Mouse (Mus musculus) erythroid progenitor cell, adult 5-6 weeks (primary cell): ENCODE data around the gene Aifm1. TPM values are rescaled to one million over a fixed set of nuclear protein-coding genes. Genes with fewer than 3 reads are reported as not detected.

ENCODE experiments used
- ATAC-seq: replicated peaks from 2 replicates; pipeline ENCODE4 v1.8.0; 2016; ENCODE audit warnings: moderate number of reproducible peaks, mild to moderate bottlenecking, moderate TSS enrichment, inconsistent platforms; ENCODE audit not compliant: poor library complexity, low FRiP score, severe bottlenecking
- total RNA-seq, 2 experiments: library from RNA; stranded (forward) in 1 of 2; stranded (reverse) in 1 of 2; fragments of 150-400 nt in 1 of 2; fragments of 186-747, 209-891 nt in 1 of 2; gene quantifications; 2 replicates each; pipeline versions ENCODE4 v1.2.3 to v1.2.4; 2015 to 2017; ENCODE audit warnings: low replicate concordance in 2 of 2

The Aifm1 gene
- total RNA-seq, 2 experiments from 2014 or later, result 31.9 to 33.5 TPM

GRCm38 (mm10) chrX:48428642-48429041, 84.7 kb downstream of the Aifm1 start:
- ATAC-seq, result no peak

- no peak for ATAC-seq
Measured at GRCm38 (mm10) chrX:48428241-48428640, 85.1 kb downstream of the Aifm1 start.

GRCm38 (mm10) chrX:48425280-48425679, 88.1 kb downstream of the Aifm1 start:
- ATAC-seq, result peak; percentile 83

Other genes with a start within 250 kb of the Aifm1 start
- 32.1 and 40.2 TPM in 2 replicates for gene Bcorl1, start 172.2 kb downstream of the Aifm1 start, total RNA-seq (2015; ENCODE audit: low replicate concordance)
- gene Bcorl1, start 172.2 kb downstream of the Aifm1 start, total RNA-seq (2017; ENCODE audit: low replicate concordance), result 86.3 and 87.1 TPM in 2 replicates
- 18.0 and 23.5 TPM in 2 replicates for gene Elf4, start 50.4 kb downstream of the Aifm1 start, total RNA-seq (2015; ENCODE audit: low replicate concordance)
- gene Elf4, start 50.4 kb downstream of the Aifm1 start, total RNA-seq (2017; ENCODE audit: low replicate concordance), result 5.1 and 10.3 TPM in 2 replicates
- not detected in 2 replicates for gene Rab33a, start 5.7 kb upstream of the Aifm1 start, total RNA-seq (2015; ENCODE audit: low replicate concordance)
- not detected in 2 replicates for gene Rab33a, start 5.7 kb upstream of the Aifm1 start, total RNA-seq (2017; ENCODE audit: low replicate concordance)
- gene Zfp280c, start 80.9 kb upstream of the Aifm1 start, total RNA-seq (2015; ENCODE audit: low replicate concordance), result 8.3 and 13.4 TPM in 2 replicates
- gene Zfp280c, start 80.9 kb upstream of the Aifm1 start, total RNA-seq (2017; ENCODE audit: low replicate concordance), result 2.8 and 4.0 TPM in 2 replicates
- 1.4 and 21.8 TPM in 2 replicates for gene Slc25a14, start 109.8 kb upstream of the Aifm1 start, total RNA-seq (2015; ENCODE audit: low replicate concordance)
- 8.8 TPM in 1 of 2 replicates, not detected in the other for gene Slc25a14, start 109.8 kb upstream of the Aifm1 start, total RNA-seq (2017; ENCODE audit: low replicate concordance)
- not detected in 2 replicates for gene Gpr119, start 160.9 kb upstream of the Aifm1 start, total RNA-seq (2015; ENCODE audit: low replicate concordance)
- gene Gpr119, start 160.9 kb upstream of the Aifm1 start, total RNA-seq (2017; ENCODE audit: low replicate concordance), result not detected in 2 replicates
- gene Rbmx2, start 181.4 kb upstream of the Aifm1 start, total RNA-seq (2015; ENCODE audit: low replicate concordance), result 22.0 and 41.1 TPM in 2 replicates
- gene Rbmx2, start 181.4 kb upstream of the Aifm1 start, total RNA-seq (2017; ENCODE audit: low replicate concordance), result 19.8 and 28.5 TPM in 2 replicates